7 mouse cellular contexts compared by ENCODE assay signal in genomic region chr1:58796059-58796363, GRCm38 (mm10). TPM values are rescaled to one million over a fixed set of nuclear protein-coding genes. Genes with fewer than 3 reads are reported as not detected.
DNase-seq lines count a peak whose midpoint lies in the region; ATAC-seq and TF ChIP-seq lines count a peak whose summit lies in the region.

No protein-coding gene starts in this region.

- no peak for ATAC-seq in forebrain, embryonic 13.5 days
- peak; percentile 24; the same call in 1 of the 2 replicates for ATAC-seq in liver, embryonic 12.5 days

- no peak for DNase-seq in testis, postnatal 10 days (ENCODE audit: low spot score)
- DNase-seq in yolk sac, embryonic 10.5 days (ENCODE audit: low spot score), result peak; percentile 50
- DNase-seq in MN1 (ENCODE audit: low spot score), result no peak
- DNase-seq in gastrocnemius, adult 18-20 months (ENCODE audit: low spot score), result no peak

- H3K4me1 ChIP-seq in testis, adult 2 months (ENCODE audit: control insufficient read depth, insufficient read depth, low read length), result peaks cover 6% of the 10 kb centered on the region
- peaks cover 11% of the 10 kb centered on the region for H3K4me1 ChIP-seq in forebrain, embryonic 13.5 days
- peaks cover 25% of the 10 kb centered on the region for H3K4me1 ChIP-seq in liver, embryonic 12.5 days

- TF ChIP-seq CTCF in testis, adult 2 months (IDR thresholded peaks at IDR 0.05; ENCODE audit: control insufficient read depth, insufficient read depth, insufficient replicate concordance, low read depth, low read length), result no peak

- H3K9me3 ChIP-seq in forebrain, embryonic 13.5 days (replicated peaks), result no peaks in the 10 kb centered on the region
- no peaks in the 10 kb centered on the region for H3K9me3 ChIP-seq in liver, embryonic 12.5 days (replicated peaks)

- 5% methylated on average over 3 of the region's 3 CpGs for WGBS in forebrain, embryonic 13.5 days
- WGBS in liver, embryonic 12.5 days (ENCODE audit: insufficient replicate concordance), result 4% methylated on average over 3 of the region's 3 CpGs

- peak overlapping the region; percentile 26; the same call in 1 of the 2 replicates for H3K27ac ChIP-seq in testis, adult 2 months (ENCODE audit: control insufficient read depth, insufficient read depth, low read depth, low read length)
- H3K27ac ChIP-seq in forebrain, embryonic 13.5 days, result no peak overlapping the region
- peak overlapping the region; percentile 75 for H3K27ac ChIP-seq in liver, embryonic 12.5 days

- H3K4me2 ChIP-seq in forebrain, embryonic 13.5 days, result peak overlapping the region; percentile 82
- peak overlapping the region; percentile 92 for H3K4me2 ChIP-seq in liver, embryonic 12.5 days

- no peaks in the 10 kb centered on the region for H3K27me3 ChIP-seq in testis, adult 2 months (ENCODE audit: control insufficient read depth, insufficient read depth, low read length)
- no peaks in the 10 kb centered on the region for H3K27me3 ChIP-seq in forebrain, embryonic 13.5 days
- H3K27me3 ChIP-seq in liver, embryonic 12.5 days (replicated peaks), result no peaks in the 10 kb centered on the region

- H3K9ac ChIP-seq in forebrain, embryonic 13.5 days, result peak overlapping the region; percentile 66; the same call in 1 of the 2 replicates
- peak overlapping the region; percentile 81 for H3K9ac ChIP-seq in liver, embryonic 12.5 days

- no peaks in the 10 kb centered on the region for H3K36me3 ChIP-seq in testis, adult 2 months (ENCODE audit: control insufficient read depth, insufficient read depth, low read length)
- no peaks in the 10 kb centered on the region for H3K36me3 ChIP-seq in forebrain, embryonic 13.5 days (ENCODE audit: poor library complexity, severe bottlenecking)
- peaks cover 13% of the 10 kb centered on the region for H3K36me3 ChIP-seq in liver, embryonic 12.5 days

- no peak for TF ChIP-seq POLR2A in testis, adult 2 months (IDR thresholded peaks at IDR 0.05; ENCODE audit: control insufficient read depth, low read depth, low read length)

- H3K4me3 ChIP-seq in testis, adult 2 months (ENCODE audit: control insufficient read depth, low read depth, low read length), result peak overlapping the region; percentile 89
- peak overlapping the region; percentile 47 for H3K4me3 ChIP-seq in forebrain, embryonic 13.5 days
- peak overlapping the region; percentile 71 for H3K4me3 ChIP-seq in liver, embryonic 12.5 days

RNA-seq across cellular contexts. Expression of gene Casp8, which starts 0.8 kb away (rescaled TPM):
- 0.73 and 0.90 TPM in 2 replicates for polyA plus RNA-seq in testis, adult 2 months (2012; rRNA removed)
- polyA plus RNA-seq in forebrain, embryonic 13.5 days (2015; fragmentation: Nextera tagmentation; extraction: Ambion mirVana), result 6.3 and 7.2 TPM in 2 replicates
- 19.9 and 20.7 TPM in 2 replicates for polyA plus RNA-seq in liver, embryonic 12.5 days (2016; fragmentation: Nextera tagmentation; extraction: Ambion mirVana)
- total RNA-seq in gastrocnemius, adult 18-20 months (2021), result 1 to 10 TPM; 1.6 to 3.3 TPM
